Mouse (Mus musculus) lung, adult 18-20 months (tissue): ENCODE data around the gene Ehd2.
"Not testable (repeated sequence)": the region's sequence is repeated elsewhere in the genome, so short reads cannot be mapped to it uniquely, and the experiment has no call there.

ENCODE experiments used
- DNase-seq, 2 experiments: peaks; one replicate each; pipeline ENCODE4 v3.0.0; 2022; ENCODE audit warnings: mixed read lengths in 2 of 2

Gene Ehd2

GRCm38 (mm10) chr7:15945211-15945610 lies 22.2 kb downstream of the Ehd2 start:
- no peak for DNase-seq

DNA sequence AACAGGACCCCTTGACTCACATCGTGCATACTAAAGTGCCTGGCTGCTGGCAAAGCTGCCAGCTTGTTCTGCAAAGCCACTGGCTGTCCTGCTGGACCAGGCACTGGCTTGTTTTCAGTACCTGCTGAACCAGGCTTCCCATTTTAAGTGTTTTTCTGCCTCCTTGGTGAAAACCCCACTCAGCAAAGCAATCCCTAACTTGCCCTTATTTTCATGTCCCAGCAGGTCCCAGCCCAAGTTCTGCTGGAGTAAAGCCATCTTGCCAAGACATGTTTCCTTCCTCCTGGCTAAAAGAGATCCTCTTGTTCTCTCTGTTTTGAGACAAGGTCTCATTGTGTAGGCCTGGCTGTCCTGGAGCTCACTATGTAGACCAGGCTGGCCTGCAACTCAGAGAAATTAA lies 23.1 kb downstream of the Ehd2 start:
- DNase-seq: no peak

DNA sequence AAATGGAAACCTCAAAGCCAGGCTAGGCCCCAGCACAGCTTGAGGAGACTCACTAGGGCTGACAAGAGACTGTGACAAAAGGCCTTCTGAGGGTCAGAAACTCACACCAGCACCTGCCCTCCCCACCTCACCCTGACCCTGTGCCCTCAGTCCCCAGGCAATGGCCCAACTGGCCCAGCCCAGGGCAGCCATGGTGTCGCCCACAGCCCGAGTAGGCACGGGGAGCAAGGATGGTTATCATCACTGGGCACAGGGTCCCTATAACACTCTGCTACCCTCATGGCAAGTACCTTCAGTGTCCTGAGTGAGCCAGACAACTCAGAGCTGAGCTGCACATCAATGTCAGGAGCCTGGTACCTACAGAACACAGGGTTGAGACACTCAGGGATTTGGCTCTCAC lies 28.7 kb downstream of the Ehd2 start:
- DNase-seq: no peak

- no peak for DNase-seq
Measured at GRCm38 (mm10) chr7:15937491-15937890, 29.9 kb downstream of the Ehd2 start.

GRCm38 (mm10) chr7:15933437-15934359 lies 33.7 kb downstream of the Ehd2 start:
- DNase-seq: no peak

- no peak for DNase-seq
Measured at GRCm38 (mm10) chr7:15931635-15932034, 35.7 kb downstream of the Ehd2 start.

DNA sequence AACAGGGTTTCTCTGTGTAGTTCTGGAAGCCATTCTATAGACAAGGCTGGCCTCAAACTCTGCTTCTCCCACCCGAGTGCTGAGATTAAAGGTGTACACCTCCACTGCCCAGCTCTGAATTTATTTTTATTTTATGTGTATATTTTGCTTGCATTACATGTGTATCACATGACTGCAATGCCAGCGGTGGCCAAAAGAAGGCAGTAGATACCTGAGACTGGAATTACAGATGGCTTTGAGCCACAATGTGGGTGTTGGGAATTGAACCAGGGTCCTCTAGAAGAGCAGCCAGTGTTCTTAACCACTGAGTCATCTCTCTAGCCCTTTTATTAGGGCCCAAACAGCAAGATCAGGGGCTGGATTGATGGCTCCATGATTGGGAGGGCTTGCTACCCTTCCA lies 36.8 kb downstream of the Ehd2 start:
- DNase-seq: no peak

DNA sequence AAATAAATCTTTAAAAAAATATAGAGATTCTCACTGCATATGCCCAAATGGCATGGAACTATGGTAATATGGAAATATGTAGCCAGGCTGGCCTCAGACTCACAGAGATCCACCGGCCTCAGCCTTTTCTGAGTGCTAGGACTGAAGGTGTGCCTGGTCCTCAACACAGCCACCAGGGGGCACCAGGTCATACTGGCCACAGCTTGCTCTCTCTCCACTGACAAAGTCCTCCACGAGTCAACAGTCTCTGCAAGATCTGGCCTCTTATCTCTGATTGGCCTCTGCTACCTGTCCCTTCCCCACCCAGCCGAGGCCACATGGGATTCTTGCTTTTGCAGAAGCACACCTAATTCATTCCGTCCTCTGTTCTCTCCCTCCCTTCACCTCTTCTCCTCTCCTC lies 37.5 kb downstream of the Ehd2 start:
- DNase-seq: peak; percentile 67 to 71

DNA sequence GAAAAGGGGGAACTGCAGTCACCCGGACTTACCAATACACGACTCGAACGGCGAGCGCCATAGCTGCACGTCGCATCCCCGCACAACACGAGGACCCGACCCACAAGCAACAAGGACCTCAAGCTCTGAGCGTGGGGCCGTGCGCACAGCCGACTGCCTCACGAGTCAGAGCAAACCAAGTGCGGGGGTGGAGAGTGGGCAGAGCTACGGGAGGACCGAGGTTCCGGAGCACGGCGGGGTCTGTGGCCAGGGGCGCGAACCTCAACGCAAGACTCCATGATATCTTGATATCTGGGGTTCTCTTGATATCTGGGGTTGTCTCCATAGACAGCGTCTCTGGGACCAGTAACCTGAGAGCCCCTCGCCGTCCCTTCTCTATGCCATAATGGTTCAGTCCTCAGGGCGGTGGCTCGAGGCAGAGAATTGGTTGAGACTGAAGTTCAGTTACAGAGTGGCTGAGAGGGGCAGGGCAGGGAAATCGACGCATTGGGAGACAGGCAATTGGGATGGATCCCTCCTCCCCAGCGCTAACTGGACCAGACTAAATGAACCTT lies 45.1 kb downstream of the Ehd2 start, which contains the start of gene Selenow:
Selenow (minus strand) TSS at position 183 of the 554 bp plus-strand sequence.
- DNase-seq: peak; percentile 90 to 91

- peak; percentile 56 to 66 for DNase-seq
Measured at GRCm38 (mm10) chr7:15921796-15922195, 45.6 kb downstream of the Ehd2 start.

- DNase-seq: no peak
Measured at GRCm38 (mm10) chr7:15920645-15921190, 46.6 kb downstream of the Ehd2 start.

- no peak for DNase-seq
Measured at GRCm38 (mm10) chr7:15919947-15920346, 47.4 kb downstream of the Ehd2 start.

- no peak for DNase-seq
Measured at GRCm38 (mm10) chr7:15918371-15918770, 49.0 kb downstream of the Ehd2 start.

GRCm38 (mm10) chr7:15916996-15917395 lies 50.4 kb downstream of the Ehd2 start:
- DNase-seq: no peak

DNA sequence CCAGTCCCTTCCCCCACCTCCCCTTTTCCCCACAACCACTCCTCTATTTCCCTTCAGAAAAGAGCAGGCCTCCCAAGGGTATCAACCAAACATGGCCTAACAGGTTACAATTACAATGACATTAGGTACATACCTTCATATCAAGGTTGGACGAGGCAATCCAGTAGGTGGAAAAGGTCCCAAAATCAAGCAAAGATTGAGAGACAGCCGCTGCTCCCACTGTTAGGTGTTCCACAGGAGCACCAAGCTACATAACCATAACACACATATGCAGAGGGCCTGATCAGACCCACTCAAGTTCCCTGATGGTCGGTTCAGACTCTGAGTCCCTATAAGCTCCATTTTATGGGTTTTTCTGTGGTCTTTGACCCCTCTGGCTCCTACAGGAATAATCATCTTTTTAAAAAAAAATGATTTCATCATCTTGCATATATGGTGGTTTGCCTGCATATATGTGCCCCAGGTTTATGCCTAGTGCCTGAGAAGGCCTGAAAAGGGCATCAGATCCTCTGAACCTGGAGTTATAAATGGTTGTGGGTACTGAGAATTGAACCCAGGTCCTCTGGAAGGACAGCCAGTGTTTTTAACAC lies 51.1 kb downstream of the Ehd2 start:
- no peak for DNase-seq

- DNase-seq: not testable (repeated sequence)
Measured at GRCm38 (mm10) chr7:15915695-15916094, 51.7 kb downstream of the Ehd2 start.

DNA sequence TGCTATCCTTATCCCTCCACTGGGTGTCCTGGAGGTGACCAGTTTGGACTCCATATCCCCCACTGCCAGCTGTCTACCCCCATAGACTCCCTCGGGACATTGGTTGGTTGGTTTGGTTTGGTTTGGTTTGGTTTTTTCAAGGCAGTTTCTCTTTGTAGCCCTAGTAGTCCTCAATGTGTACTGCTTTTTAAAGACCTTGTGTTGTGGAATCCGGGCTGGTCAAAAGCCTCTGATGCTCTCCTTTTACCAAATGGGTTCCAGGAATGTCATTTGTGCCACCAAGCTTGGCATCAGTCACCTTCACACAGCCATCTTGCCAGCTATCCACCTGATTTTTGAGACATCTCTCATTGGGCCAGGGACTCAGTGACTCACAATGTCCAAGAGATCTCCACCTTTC lies 52.6 kb downstream of the Ehd2 start:
- DNase-seq: no peak

- DNase-seq: peak; percentile 26 to 27
Measured at GRCm38 (mm10) chr7:15914252-15914651, 53.1 kb downstream of the Ehd2 start.

DNA sequence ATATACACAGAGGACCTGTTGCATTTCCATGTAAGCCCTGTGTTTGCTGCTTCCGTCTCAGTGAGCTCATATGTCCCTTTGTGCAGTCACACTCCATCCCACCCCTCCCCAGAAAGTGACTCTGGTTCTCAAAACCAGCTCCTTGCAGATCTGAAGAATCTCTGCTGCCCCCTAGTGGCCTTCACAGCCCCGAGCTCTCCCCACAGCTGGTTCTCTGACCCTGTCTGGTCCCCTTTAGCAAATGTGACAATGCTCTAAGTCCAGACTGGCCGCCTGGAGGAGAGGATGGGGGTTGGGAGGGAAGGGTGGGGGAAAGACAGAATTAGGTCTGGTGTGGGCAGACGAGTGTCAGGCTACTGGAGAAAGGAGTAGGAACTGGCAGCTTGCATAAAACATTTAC lies 55.2 kb downstream of the Ehd2 start:
- DNase-seq: peak; percentile 53 to 59

DNA sequence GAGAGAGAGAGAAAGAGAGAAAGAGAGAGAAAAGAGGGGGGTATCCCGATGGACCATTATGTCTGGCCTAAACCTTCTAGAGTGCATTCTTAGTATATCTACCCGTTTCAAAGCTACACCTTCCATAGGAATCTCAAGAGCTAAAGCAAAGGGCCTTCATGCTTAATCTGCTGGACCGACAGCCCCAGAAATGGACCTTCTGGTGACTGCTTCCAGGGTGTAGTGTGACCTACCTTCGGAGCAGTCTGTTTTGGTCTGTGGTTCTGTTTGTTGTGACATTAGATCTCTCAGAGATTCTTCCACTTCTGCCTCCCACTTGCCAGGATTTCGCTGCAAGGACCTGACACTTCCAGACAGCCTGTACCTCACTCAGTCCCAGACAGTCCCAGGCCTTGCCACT lies 56.8 kb downstream of the Ehd2 start:
- no peak for DNase-seq

DNA sequence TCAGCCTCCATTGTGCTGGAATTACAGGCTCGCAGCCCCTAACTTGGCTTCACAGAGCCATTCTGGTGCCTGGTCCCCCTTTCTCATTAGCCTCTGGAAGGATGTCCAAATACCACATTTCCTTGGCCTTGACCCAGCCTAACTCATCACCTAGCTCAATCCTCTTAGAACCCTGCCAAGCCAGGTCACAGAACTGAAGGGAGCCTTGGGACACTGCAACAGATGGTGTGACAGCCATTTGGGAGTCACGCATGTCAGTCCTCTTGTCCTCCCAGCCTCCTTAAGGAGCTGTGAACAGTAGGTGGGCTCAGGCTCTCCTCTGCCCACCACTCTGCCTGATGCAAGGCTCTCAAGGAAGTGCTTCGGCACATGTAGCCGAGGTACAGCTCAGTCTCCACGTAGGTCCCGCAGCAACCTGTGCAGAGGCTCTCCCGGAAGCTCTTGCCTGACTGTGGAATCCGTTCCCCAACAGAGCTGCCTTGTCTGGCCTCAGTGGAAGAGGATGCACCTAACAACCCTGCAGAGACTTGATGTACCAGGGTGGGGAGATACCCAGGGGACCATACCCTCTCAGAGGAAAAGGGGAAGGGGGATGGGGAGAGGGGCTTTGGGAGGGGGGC lies 59.3 kb downstream of the Ehd2 start:
- no peak for DNase-seq

GRCm38 (mm10) chr7:15906602-15907001 lies 60.8 kb downstream of the Ehd2 start:
- no peak for DNase-seq

DNA sequence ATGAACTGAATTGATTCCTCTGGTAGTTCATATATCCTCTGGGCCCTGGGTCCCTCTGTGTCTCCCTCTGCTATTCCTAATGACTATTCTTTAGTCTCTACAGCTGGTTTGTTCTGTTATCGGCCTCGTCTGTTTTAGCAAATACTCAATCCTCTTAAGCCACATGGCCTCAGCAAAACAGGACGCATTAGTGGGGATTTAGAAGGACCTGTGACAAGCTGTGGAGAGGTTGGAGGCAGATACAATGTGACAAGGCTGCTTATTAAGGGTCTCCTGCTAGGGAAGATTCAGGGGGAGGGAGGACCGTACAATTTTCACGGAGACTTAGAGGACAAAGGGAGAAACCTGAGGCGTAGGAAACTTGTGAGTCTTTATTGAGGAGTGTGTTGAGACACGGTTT lies 61.5 kb downstream of the Ehd2 start:
- DNase-seq: no peak
